Mouse (Mus musculus) C2C12 (cell line): ENCODE results near the gene Myh11. TPM values are rescaled to one million over a fixed set of nuclear protein-coding genes. Genes with fewer than 3 reads are reported as not detected.

Experiments used
- H3K27me3 ChIP-seq: one replicate; pipeline ENCODE4 v1.6.1; 2011; ENCODE audit not compliant: control insufficient read depth, insufficient read depth, insufficient read length
- H3K36me3 ChIP-seq: one replicate; pipeline ENCODE4 v1.6.1; 2011; ENCODE audit not compliant: control insufficient read depth, insufficient read depth
- H3K4me3 ChIP-seq: one replicate; pipeline ENCODE4 v1.5.1; 2011; ENCODE audit warnings: mild to moderate bottlenecking, control low read depth; ENCODE audit not compliant: poor library complexity, insufficient read depth, severe bottlenecking
- H3K79me2 ChIP-seq: one replicate; pipeline ENCODE4 v1.6.1; 2011; ENCODE audit not compliant: control insufficient read depth, insufficient read depth
- H3K79me3 ChIP-seq: one replicate; pipeline ENCODE4 v1.6.1; 2011; ENCODE audit warnings: low read depth, control low read depth
- H3ac ChIP-seq: one replicate; pipeline ENCODE3; 2011; ENCODE audit warnings: low read depth; ENCODE audit not compliant: control insufficient read depth, insufficient read length
- CEBPB ChIP-seq: IDR thresholded peaks from one replicate; pipeline ENCODE4 v1.6.1; 2011; ENCODE audit warnings: low read depth, mild to moderate bottlenecking, control low read depth, moderate library complexity
- CTCF ChIP-seq: IDR thresholded peaks from one replicate; pipeline ENCODE4 v1.5.1; 2011; ENCODE audit not compliant: control insufficient read depth, insufficient read depth, insufficient read length
- FOSL1 ChIP-seq: IDR thresholded peaks from one replicate; pipeline ENCODE4 v1.8.0; 2011; ENCODE audit warnings: mild to moderate bottlenecking, low read length; ENCODE audit not compliant: poor library complexity, insufficient read depth, severe bottlenecking
- MAX ChIP-seq: IDR thresholded peaks from one replicate; pipeline ENCODE4 v1.6.1; 2011; ENCODE audit warnings: mild to moderate bottlenecking, control low read depth
- MYOD1 ChIP-seq: IDR thresholded peaks from one replicate; pipeline ENCODE4 v1.6.1; 2011; ENCODE audit warnings: low read depth; ENCODE audit not compliant: control insufficient read depth, insufficient read length
- MYOG ChIP-seq: IDR thresholded peaks from one replicate; pipeline ENCODE4 v1.6.1; 2011; ENCODE audit not compliant: control insufficient read depth, insufficient read length; ENCODE audit errors: extremely low read depth
- USF1 ChIP-seq: IDR thresholded peaks from one replicate; pipeline ENCODE4 v1.6.1; 2011; ENCODE audit warnings: low read depth, mild to moderate bottlenecking, control low read depth, moderate library complexity
- polyA plus RNA-seq: library from polyadenylated mRNA; unstranded; fragments of >200 nt; fragmentation: generic; extraction: Trizol; gene quantifications from one replicate; pipeline ENCODE4 v1.2.1, GENCODE M21; 2012; ENCODE audit warnings: missing spikeins

Myh11 gene
- polyA plus RNA-seq, 1 experiment = 0.01 TPM

DNA sequence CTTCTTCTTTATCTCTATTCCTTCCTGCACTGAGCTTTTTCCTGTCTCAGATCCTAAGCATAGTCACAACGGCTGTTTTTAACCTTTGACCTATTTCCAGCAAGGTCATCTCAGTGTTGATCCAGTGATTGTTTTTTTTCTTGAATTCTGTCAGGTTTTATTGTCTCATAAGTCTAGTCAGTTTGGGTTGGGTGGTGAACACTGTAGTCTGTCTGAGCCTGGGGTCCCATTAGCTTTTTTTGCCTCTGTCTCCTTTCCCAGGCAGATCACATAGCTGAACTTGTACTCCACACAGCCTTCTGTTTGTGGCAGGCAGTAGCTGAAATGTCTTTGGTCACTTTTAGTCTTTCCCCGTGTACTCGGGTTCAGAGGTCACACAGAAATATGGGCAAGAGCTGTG, 113.1 kb downstream of the Myh11 start:
- peaks cover 40% of the 10 kb centered on the region for H3K79me2 ChIP-seq
- TF ChIP-seq MYOD1 (no peak), MAX (no peak), CEBPB (no peak), USF1 (no peak), FOSL1 (no peak), MYOG (no peak), CTCF (no peak)
- H3K27me3 ChIP-seq = no peaks in the 10 kb centered on the region
- H3K79me3 ChIP-seq = peaks cover 4% of the 10 kb centered on the region
- H3ac ChIP-seq = no peak overlapping the region
- peaks cover 96% of the 10 kb centered on the region for H3K36me3 ChIP-seq
- H3K4me3 ChIP-seq = no peak overlapping the region

- Histone ChIP-seq H3ac (no peak overlapping the region), H3K27me3 (no peaks in the 10 kb centered on the region), H3K79me2 (peaks cover 80% of the 10 kb centered on the region), H3K36me3 (peaks cover 70% of the 10 kb centered on the region), H3K4me3 (no peak overlapping the region), H3K79me3 (peaks cover 47% of the 10 kb centered on the region)
- no peak for TF ChIP-seq FOSL1
- no peak for TF ChIP-seq CTCF
- TF ChIP-seq MAX = no peak
- no peak for TF ChIP-seq USF1
- no peak for TF ChIP-seq MYOD1
- no peak for TF ChIP-seq MYOG
- no peak for TF ChIP-seq CEBPB
These were observed 121.5 kb downstream of the Myh11 start for GRCm38 (mm10) chr16:14169706-14170105.

GRCm38 (mm10) chr16:14166490-14166889, 124.7 kb downstream of the Myh11 start:
- Histone ChIP-seq H3K79me2 (peaks cover 72% of the 10 kb centered on the region), H3ac (no peak overlapping the region), H3K27me3 (no peaks in the 10 kb centered on the region), H3K4me3 (no peak overlapping the region), H3K79me3 (peaks cover 56% of the 10 kb centered on the region), H3K36me3 (peaks cover 41% of the 10 kb centered on the region)
- no peak for TF ChIP-seq MYOG
- no peak for TF ChIP-seq MAX
- TF ChIP-seq CEBPB = no peak
- no peak for TF ChIP-seq MYOD1
- TF ChIP-seq FOSL1 = no peak
- no peak for TF ChIP-seq USF1
- no peak for TF ChIP-seq CTCF

DNA sequence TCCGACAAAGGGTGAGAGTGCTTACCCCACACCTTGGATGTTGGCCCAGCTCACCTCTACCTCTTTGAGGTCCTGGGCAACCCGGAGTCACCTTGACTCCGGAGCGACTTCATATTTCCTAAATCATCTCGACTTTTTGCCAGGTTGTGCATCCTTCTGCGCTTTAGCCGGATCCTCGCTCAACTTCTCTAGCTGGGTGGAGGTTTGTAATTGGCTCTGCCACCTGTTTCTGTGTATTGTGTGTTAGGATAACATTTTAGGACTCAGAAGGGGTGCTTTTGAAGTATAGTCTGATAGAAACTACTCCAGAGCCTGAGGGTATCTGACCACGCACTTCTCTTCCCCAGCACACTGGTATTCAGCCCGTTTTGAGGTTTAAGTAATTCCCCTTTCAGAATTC, 127.4 kb downstream of the Myh11 start:
- Histone ChIP-seq H3ac (peak overlapping the region; percentile 94), H3K27me3 (no peaks in the 10 kb centered on the region), H3K4me3 (peak overlapping the region; percentile 58), H3K36me3 (peaks cover 13% of the 10 kb centered on the region), H3K79me2 (peaks cover 61% of the 10 kb centered on the region), H3K79me3 (peaks cover 55% of the 10 kb centered on the region)
- TF ChIP-seq FOSL1 (no peak), MYOG (no peak), MAX (no peak), USF1 (no peak)

DNA sequence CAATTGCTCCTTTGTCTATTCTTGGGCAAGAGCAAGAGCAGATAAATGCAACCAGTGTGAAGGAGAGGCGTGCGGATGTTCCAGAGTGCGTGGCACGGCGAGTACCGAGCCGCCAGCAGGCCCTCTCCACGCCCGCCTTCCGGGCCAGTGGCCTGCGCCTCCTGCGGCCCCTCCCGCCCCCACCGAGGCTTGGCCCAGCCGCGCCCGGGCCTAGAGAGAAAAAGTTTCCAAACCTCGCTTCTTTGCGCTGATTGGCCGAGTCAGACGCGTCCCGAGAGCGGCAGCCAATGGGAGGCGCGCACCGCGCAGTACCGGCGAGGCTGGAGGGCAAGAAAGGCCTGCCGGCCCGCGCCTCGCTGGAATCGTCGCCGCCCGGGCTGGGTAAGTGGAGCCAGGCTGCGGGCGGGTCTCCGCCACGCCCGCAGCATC, 128.2 kb downstream of the Myh11 start, which contains the start of the genes Nde1 and Marf1:
TSS of gene Nde1 (plus strand) at position 288 of the 429 bp plus-strand sequence.
TSS of gene Marf1 (minus strand) at position 364 of the 429 bp plus-strand sequence.
- TF ChIP-seq MAX = no peak
- TF ChIP-seq CEBPB = no peak
- no peak for TF ChIP-seq MYOD1
- no peak for TF ChIP-seq CTCF
- TF ChIP-seq MYOG = no peak
- TF ChIP-seq USF1 = no peak
- no peak for TF ChIP-seq FOSL1

DNA sequence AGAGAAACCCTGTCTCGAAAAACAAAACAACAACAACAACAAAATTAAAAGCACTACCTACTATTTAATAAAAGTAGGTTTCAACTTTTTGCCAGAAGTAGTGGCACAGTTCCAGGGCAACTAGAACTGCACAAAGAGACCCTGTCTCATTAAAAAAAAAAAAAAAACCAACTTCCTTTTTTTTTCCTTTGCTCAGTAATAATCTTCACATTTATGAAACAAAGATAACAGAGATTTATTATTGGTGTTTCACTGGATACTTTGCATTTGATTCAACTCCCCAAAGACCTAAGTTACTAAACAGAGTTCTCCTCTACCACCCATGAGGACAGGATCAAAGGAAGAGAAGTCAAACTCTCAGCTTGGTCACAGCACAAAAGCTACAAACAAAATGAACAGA, 130.2 kb downstream of the Myh11 start:
- Histone ChIP-seq H3K27me3 (no peaks in the 10 kb centered on the region), H3K79me2 (peaks cover 59% of the 10 kb centered on the region), H3K79me3 (peaks cover 47% of the 10 kb centered on the region), H3K4me3 (no peak overlapping the region), H3K36me3 (no peaks in the 10 kb centered on the region), H3ac (no peak overlapping the region)
- TF ChIP-seq FOSL1 = no peak
- TF ChIP-seq MAX = no peak
- no peak for TF ChIP-seq CTCF
- no peak for TF ChIP-seq MYOG
- TF ChIP-seq CEBPB = no peak
- no peak for TF ChIP-seq MYOD1
- TF ChIP-seq USF1 = no peak

More for the DNA sequence above, 128.2 kb downstream of the Myh11 start, which contains the start of the genes Nde1 and Marf1:
- H3K79me2 ChIP-seq = peaks cover 61% of the 10 kb centered on the region
- peak within 1 kb of the TSS; percentile 94 for H3ac ChIP-seq
- no peaks in the 10 kb centered on the region for H3K27me3 ChIP-seq
- H3K4me3 ChIP-seq = peak within 1 kb of the TSS; percentile 58
- peaks cover 55% of the 10 kb centered on the region for H3K79me3 ChIP-seq
- H3K36me3 ChIP-seq = peaks cover 8% of the 10 kb centered on the region
